Mouse (Mus musculus) MEL (cell line): ENCODE measurements around the gene Plxnc1. TPM values are rescaled to one million over a fixed set of nuclear protein-coding genes. Genes with fewer than 3 reads are reported as not detected.

ENCODE experiments used
- DNase-seq: peaks from one replicate; pipeline ENCODE4 v3.0.0; 2011; ENCODE audit warnings: low read depth, low spot score
- H3K27ac ChIP-seq: 2 replicates; pipeline ENCODE4 v1.5.1; 2012; ENCODE audit warnings: low read depth, mild to moderate bottlenecking, control low read depth, low read length, moderate library complexity; ENCODE audit not compliant: control insufficient read depth
- H3K27me3 ChIP-seq, 2 experiments: fragments of 150-350 bp in 1 of 2; sonication (generic) in 1 of 2; 2 replicates each; pipeline ENCODE4 v1.6.1; 2012; ENCODE audit warnings: low read length in 2 of 2, mild to moderate bottlenecking in 2 of 2, improper control_type of control experiment in 1 of 2, moderate library complexity in 1 of 2; ENCODE audit not compliant: insufficient read depth in 2 of 2, control insufficient read depth in 1 of 2
- H3K36me3 ChIP-seq, 2 experiments: 2 replicates each; pipeline ENCODE4 v1.6.1; 2012 to 2014; ENCODE audit warnings: low read length in 2 of 2, improper control_type of control experiment in 1 of 2, inconsistent platforms in 1 of 2, mild to moderate bottlenecking in 1 of 2; ENCODE audit not compliant: insufficient read depth in 2 of 2, control insufficient read depth in 1 of 2
- H3K4me1 ChIP-seq, 2 experiments: fragments of 150-350 bp in 1 of 2; sonication (generic) in 1 of 2; 2 replicates each; pipeline ENCODE4 v1.6.1; 2012; ENCODE audit warnings: low read length in 2 of 2, improper control_type of control experiment in 1 of 2, mild to moderate bottlenecking in 1 of 2; ENCODE audit not compliant: insufficient read depth in 2 of 2, control insufficient read depth in 1 of 2
- H3K4me3 ChIP-seq, 2 experiments: fragments of 150-350 bp in 1 of 2; sonication (generic) in 1 of 2; 2 replicates each; pipeline ENCODE4 v1.5.1; 2012; ENCODE audit warnings: low read depth in 2 of 2, low read length in 2 of 2, mild to moderate bottlenecking in 2 of 2, moderate library complexity in 2 of 2, control low read depth in 1 of 2, improper control_type of control experiment in 1 of 2; ENCODE audit not compliant: control insufficient read depth in 1 of 2, insufficient read depth in 1 of 2
- H3K79me2 ChIP-seq: 2 replicates; pipeline ENCODE4 v1.6.1; 2012; ENCODE audit warnings: mild to moderate bottlenecking, low read length, moderate library complexity; ENCODE audit not compliant: control insufficient read depth, poor library complexity, insufficient read depth
- H3K9ac ChIP-seq: 2 replicates; pipeline ENCODE4 v1.6.1; 2012; ENCODE audit warnings: low read depth, mild to moderate bottlenecking, control low read depth, low read length, moderate library complexity; ENCODE audit not compliant: control insufficient read depth, poor library complexity, severe bottlenecking
- H3K9me3 ChIP-seq: fragments of 150-350 bp; sonication (generic); replicated peaks from 2 replicates; pipeline ENCODE4 v1.6.1; 2012; ENCODE audit warnings: mild to moderate bottlenecking, low read length, improper control_type of control experiment, moderate library complexity; ENCODE audit not compliant: insufficient read depth
- E2F4 ChIP-seq: IDR thresholded peaks from 2 replicates; pipeline ENCODE4 v1.6.1; 2011; ENCODE audit warnings: low read depth, low read length, improper control_type of control experiment, borderline replicate concordance
- ELF1 ChIP-seq: IDR thresholded peaks from 2 replicates; pipeline ENCODE4 v1.6.1; 2014; ENCODE audit warnings: low read depth, mild to moderate bottlenecking, inconsistent platforms, low read length, improper control_type of control experiment, moderate library complexity
- HCFC1 ChIP-seq: IDR thresholded peaks from 2 replicates; pipeline ENCODE4 v1.6.1; 2012; ENCODE audit warnings: low read depth, mild to moderate bottlenecking, inconsistent platforms, low read length, improper control_type of control experiment, moderate library complexity
- MAFK ChIP-seq: IDR thresholded peaks from 2 replicates; pipeline ENCODE4 v1.6.1; 2011; ENCODE audit warnings: low read depth, mild to moderate bottlenecking, low read length, improper control_type of control experiment, borderline replicate concordance
- MAX ChIP-seq: IDR thresholded peaks from 2 replicates; pipeline ENCODE4 v1.6.1; 2011; ENCODE audit warnings: low read length, improper control_type of control experiment
- MXI1 ChIP-seq: IDR thresholded peaks from 2 replicates; pipeline ENCODE4 v1.6.1; 2011; ENCODE audit warnings: mild to moderate bottlenecking, low read depth, low read length, improper control_type of control experiment
- POLR2AphosphoS2 ChIP-seq: IDR thresholded peaks from 2 replicates; pipeline ENCODE4 v1.6.1; 2011; ENCODE audit warnings: low read length, improper control_type of control experiment
- RAD21 ChIP-seq: IDR thresholded peaks from 2 replicates; pipeline ENCODE4 v1.6.1; 2011; ENCODE audit warnings: mild to moderate bottlenecking, low read depth, low read length, improper control_type of control experiment
- SMC3 ChIP-seq: IDR thresholded peaks from 2 replicates; pipeline ENCODE4 v1.6.1; 2011; ENCODE audit warnings: low read depth, low read length, improper control_type of control experiment
- TBP ChIP-seq: IDR thresholded peaks from 2 replicates; pipeline ENCODE4 v1.8.0; 2011; ENCODE audit warnings: low read depth, low read length, improper control_type of control experiment
- UBTF ChIP-seq: IDR thresholded peaks from 2 replicates; pipeline ENCODE4 v1.6.1; 2012; ENCODE audit warnings: low read depth, mild to moderate bottlenecking, inconsistent platforms, low read length, improper control_type of control experiment, moderate library complexity, borderline replicate concordance; ENCODE audit not compliant: insufficient read depth
- polyA plus RNA-seq, 2 experiments: library from polyadenylated mRNA; stranded (reverse) in 1 of 2; unstranded in 1 of 2; fragments of >175 nt in 1 of 2; fragments of >200 nt in 1 of 2; gene quantifications; 2 replicates each; pipeline versions ENCODE4 v1.2.1 to v1.2.4; 2012; ENCODE audit warnings: low replicate concordance in 2 of 2, low read depth in 1 of 2; ENCODE audit not compliant: insufficient read length in 2 of 2, insufficient read depth in 1 of 2, missing spikeins in 1 of 2
- total RNA-seq: library from RNA; depleted of rRNA; stranded (reverse); fragments of 300-350 nt; gene quantifications from 2 replicates; pipeline ENCODE4 v1.2.3, GENCODE M21; 2012

Gene Plxnc1
- total and polyA plus RNA-seq, 3 experiments = 15.1 to 30.1 TPM; not detected in 1

- TF ChIP-seq MXI1 = peak; percentile 70
- no peak; the same call in 1 of the 2 replicates for TF ChIP-seq MAX
- peak; percentile 19; the same call in 1 of the 2 replicates for TF ChIP-seq SMC3
These were observed 12.4 kb downstream of the Plxnc1 start (continued) for GRCm38 (mm10) chr10:94931961-94932832.

GRCm38 (mm10) chr10:94928164-94928563 is 16.5 kb downstream of the Plxnc1 start:
- Histone ChIP-seq H3K27ac (peak overlapping the region; percentile 12; the same call in 1 of the 2 replicates), H3K36me3 (peaks cover 0 to 72% of the 10 kb centered on the region in 2 experiments; a peak in 2 of 4 replicates), H3K9me3 (no peaks in the 10 kb centered on the region), H3K9ac (no peak overlapping the region), H3K79me2 (peaks cover 24% of the 10 kb centered on the region), H3K27me3 (no peaks in the 10 kb centered on the region), H3K4me3 (no peak overlapping the region)
- DNase-seq = peak; percentile 63
- TF ChIP-seq SMC3 (no peak), ELF1 (peak; percentile 23; the same call in 1 of the 2 replicates)
- TF ChIP-seq, all 39 proteins: peak for 1
- H3K4me1 ChIP-seq = peaks cover 39 to 53% of the 10 kb centered on the region in 2 experiments

GRCm38 (mm10) chr10:94926297-94926696 is 18.3 kb downstream of the Plxnc1 start:
- TF ChIP-seq SMC3 = no peak
- no peak for TF ChIP-seq E2F4
- TF ChIP-seq MAFK = no peak
- TF ChIP-seq POLR2AphosphoS2 = no peak
- TF ChIP-seq ELF1 = no peak
- no peak for TF ChIP-seq TBP
- TF ChIP-seq HCFC1 = no peak
- no peak for TF ChIP-seq RAD21
- no peak for TF ChIP-seq UBTF
- TF ChIP-seq, all 39 proteins: peak for 0
- Histone ChIP-seq H3K79me2 (peaks cover 24% of the 10 kb centered on the region), H3K27ac (peak overlapping the region; percentile 97; the same call in 1 of the 2 replicates), H3K9me3 (no peaks in the 10 kb centered on the region), H3K4me1 (peaks cover 38 to 51% of the 10 kb centered on the region in 2 experiments), H3K4me3 (no peak overlapping the region), H3K9ac (no peak overlapping the region), H3K27me3 (no peaks in the 10 kb centered on the region), H3K36me3 (peaks cover 3 to 68% of the 10 kb centered on the region in 2 experiments)
- no peak for DNase-seq
